ENCODE assay signal across 8 mouse cellular contexts in genomic region chr11:17051545-17052475, GRCm38 (mm10). TPM values are rescaled to one million over a fixed set of nuclear protein-coding genes. Genes with fewer than 3 reads are reported as not detected.
A peak's percentile ranks its signal among the peaks of the same experiment; 100 is the strongest.
DNase-seq lines count a peak whose midpoint lies in the region; ATAC-seq and TF ChIP-seq lines count a peak whose summit lies in the region.

Cnrip1 (plus strand) TSS chr11:17051586.
Plek (minus strand) TSS chr11:17052381.

- H3K4me2 ChIP-seq in hindbrain, embryonic 14.5 days (replicated peaks) = peak within 1 kb of the TSS; percentile 82
- H3K4me2 ChIP-seq in lung, postnatal 0 days (replicated peaks; ENCODE audit: low read depth, low read length) = peak within 1 kb of the TSS; percentile 66

- H3K27me3 ChIP-seq in hindbrain, embryonic 14.5 days (ENCODE audit: control insufficient read depth, insufficient read depth, low read length) = no peaks in the 10 kb centered on the region
- H3K27me3 ChIP-seq in lung, postnatal 0 days (replicated peaks; ENCODE audit: insufficient read depth, low read length) = no peaks in the 10 kb centered on the region
- H3K27me3 ChIP-seq in thymus, adult 2 months (ENCODE audit: control insufficient read depth, insufficient read depth, low read length) = no peaks in the 10 kb centered on the region; the same call in 1 of the 2 replicates

- TF ChIP-seq EP300 in lung, postnatal 0 days (IDR thresholded peaks at IDR 0.05) = no peak

- peaks cover 22% of the 10 kb centered on the region for H3K4me1 ChIP-seq in hindbrain, embryonic 14.5 days (replicated peaks; ENCODE audit: control insufficient read depth, insufficient read depth, low read length)
- 0 out of 2 replicates have a peak, but pooled peaks cover 4% of the 10 kb centered on the region for H3K4me1 ChIP-seq in lung, postnatal 0 days (ENCODE audit: insufficient read depth, low read depth, low read length)
- peaks cover 10% of the 10 kb centered on the region for H3K4me1 ChIP-seq in thymus, adult 2 months (replicated peaks; ENCODE audit: control insufficient read depth, insufficient read depth, low read length)

- no peak for TF ChIP-seq POLR2A in thymus, adult 2 months (IDR thresholded peaks at IDR 0.05; ENCODE audit: control insufficient read depth, extremely low read depth, insufficient read depth, low read length, poor library complexity)

- H3K9me3 ChIP-seq in hindbrain, embryonic 14.5 days (ENCODE audit: control insufficient read depth, low read length) = no peaks in the 10 kb centered on the region
- no peaks in the 10 kb centered on the region for H3K9me3 ChIP-seq in lung, postnatal 0 days (ENCODE audit: low read length)

- H3K9ac ChIP-seq in hindbrain, embryonic 14.5 days = peak within 1 kb of the TSS; percentile 77
- peak within 1 kb of the TSS; percentile 56 for H3K9ac ChIP-seq in lung, postnatal 0 days (replicated peaks; ENCODE audit: low read depth)

- no peaks in the 10 kb centered on the region; the same call in 1 of the 2 replicates for H3K36me3 ChIP-seq in hindbrain, embryonic 14.5 days (replicated peaks; ENCODE audit: control insufficient read depth, insufficient read depth)
- H3K36me3 ChIP-seq in lung, postnatal 0 days (ENCODE audit: insufficient read depth, low read length) = no peaks in the 10 kb centered on the region
- no peaks in the 10 kb centered on the region for H3K36me3 ChIP-seq in thymus, adult 2 months (ENCODE audit: control insufficient read depth, insufficient read depth, low read length)

- H3K27ac ChIP-seq in hindbrain, embryonic 14.5 days = peak within 1 kb of the TSS; percentile 91
- peak within 1 kb of the TSS; percentile 55 for H3K27ac ChIP-seq in lung, postnatal 0 days (ENCODE audit: low read length)
- H3K27ac ChIP-seq in thymus, adult 2 months (ENCODE audit: control insufficient read depth, insufficient read depth, low read length) = no peak within 1 kb of the TSS

- peak within 1 kb of the TSS; percentile 67 for H3K4me3 ChIP-seq in hindbrain, embryonic 14.5 days (replicated peaks; ENCODE audit: low read length)
- H3K4me3 ChIP-seq in lung, postnatal 0 days (ENCODE audit: low read depth, low read length) = peak within 1 kb of the TSS; percentile 55
- peak within 1 kb of the TSS; percentile 33 for H3K4me3 ChIP-seq in thymus, adult 2 months (ENCODE audit: control insufficient read depth, insufficient read depth, low read length)

- under 1% methylated on average over 36 of the region's 38 CpGs for WGBS in hindbrain, embryonic 14.5 days
- WGBS in lung, postnatal 0 days = 2% methylated on average over 38 of the region's 38 CpGs
- 2% methylated on average over 38 of the region's 38 CpGs for WGBS in thymus, adult 2 months

- no peak for TF ChIP-seq CTCF in lung, postnatal 0 days (IDR thresholded peaks at IDR 0.05)
- no peak for TF ChIP-seq CTCF in thymus, adult 2 months (IDR thresholded peaks at IDR 0.05; ENCODE audit: borderline replicate concordance, control insufficient read depth, extremely low read depth, insufficient read depth, low read length, poor library complexity)

- ATAC-seq in hindbrain, embryonic 14.5 days (ENCODE audit: low FRiP score) = peak; percentile 98
- ATAC-seq in lung, postnatal 0 days = peak; percentile 95

- peak; percentile 10 for DNase-seq in R1 (ENCODE audit: low read depth, low spot score)
- DNase-seq in cerebellum, postnatal 25 days = peak; percentile 92 to 95
- DNase-seq in gastrocnemius, adult 18-20 months (ENCODE audit: low spot score) = peak; percentile 53
- DNase-seq in hindbrain, embryonic 14.5 days (ENCODE audit: low spot score) = peak; percentile 81
- peak; percentile 80 to 82 for DNase-seq in layer of hippocampus, postnatal 25 days (ENCODE audit: extremely low spot score in 1 of 2, low spot score in 1 of 2)
- DNase-seq in lung, postnatal 0 days (ENCODE audit: low spot score) = peak; percentile 76
- peak; percentile 25 for DNase-seq in ovary, adult 18-20 months (ENCODE audit: low spot score)
- peak; percentile 15 for DNase-seq in thymus, adult 2 months

RNA-seq across cellular contexts. Expression of gene Cnrip1, which starts in this region (rescaled TPM):
- 1 to 10 TPM; 2.6 to 2.8 TPM for total RNA-seq in gastrocnemius, adult 18-20 months (2021)
- 142 and 148 TPM in 2 replicates for polyA plus RNA-seq in hindbrain, embryonic 14.5 days (2014; fragmentation: Nextera tagmentation; extraction: Ambion mirVana)
- 100 to 1,000 TPM; 123 to 132 TPM for total RNA-seq in layer of hippocampus, postnatal 25 days (2021)
- polyA plus RNA-seq in lung, postnatal 0 days (2015; fragmentation: Nextera tagmentation; extraction: Ambion mirVana) = 22.2 and 24.0 TPM in 2 replicates
- 3.3 and 4.4 TPM in 2 replicates for polyA plus RNA-seq in thymus, adult 2 months (2012; rRNA removed)

RNA-seq across cellular contexts. Expression of gene Plek, which starts in this region (rescaled TPM):
- 1 to 10 TPM in 1 of 2 experiments, under 1 TPM in 1; 0.64 to 1.4 TPM for total RNA-seq in gastrocnemius, adult 18-20 months (2021)
- 4.4 TPM in 2 replicates for polyA plus RNA-seq in hindbrain, embryonic 14.5 days (2014; fragmentation: Nextera tagmentation; extraction: Ambion mirVana)
- 1 to 10 TPM; 5.1 to 5.2 TPM for total RNA-seq in layer of hippocampus, postnatal 25 days (2021)
- 9.9 and 16.7 TPM in 2 replicates for polyA plus RNA-seq in lung, postnatal 0 days (2015; fragmentation: Nextera tagmentation; extraction: Ambion mirVana)
- 2.2 and 2.9 TPM in 2 replicates for polyA plus RNA-seq in thymus, adult 2 months (2012; rRNA removed)

Comparison
In these comparisons a context has a peak if more than half of its experiments do, and no peak if none do; other contexts are left out.
1. RNA of gene Cnrip1 (total RNA-seq): 123 to 132 TPM in layer of hippocampus, postnatal 25 days; 2.6 to 2.8 TPM in gastrocnemius, adult 18-20 months; every median in the first group is over 10 times any median in the second.
2. DNase-seq: peak in every context shown above with its lines; median percentile 94 in cerebellum, postnatal 25 days; 81 in hindbrain, embryonic 14.5 days; 81 in layer of hippocampus, postnatal 25 days; 76 in lung, postnatal 0 days; 53 in gastrocnemius, adult 18-20 months; 25 in ovary, adult 18-20 months; 15 in thymus, adult 2 months; 10 in R1.
3. Peak in every context shown above with its lines, with median percentiles within 50 percentile points of each other: H3K4me3 ChIP-seq.